Mouse (Mus musculus) gastrocnemius, postnatal 14 days (tissue): ENCODE measurements around the gene BC025920. TPM values are rescaled to one million over a fixed set of nuclear protein-coding genes. Genes with fewer than 3 reads are reported as not detected.

Experiments
- DNase-seq: peaks from one replicate; pipeline ENCODE4 v3.0.0; 2021; ENCODE audit warnings: mixed read lengths
- intact Hi-C: fragments of 180-260 bp; cut with DNase I; formaldehyde crosslinking; loops from one replicate; pipeline ENCODE4 v1.15.1; 2025; ENCODE audit warnings: low total_unique reads
- total RNA-seq, 2 experiments: library from RNA; stranded (reverse); gene quantifications; 2 replicates each; pipeline ENCODE4 v1.2.3; 2021

BC025920 gene
- total RNA-seq, 2 experiments from 2014 or later = 1.7 to 2.2 TPM

- intact Hi-C loops = no loop called here
- no peak for DNase-seq
These were observed 33.9 kb upstream of the BC025920 start for GRCm38 (mm10) chr10:81572133-81572671.

DNA sequence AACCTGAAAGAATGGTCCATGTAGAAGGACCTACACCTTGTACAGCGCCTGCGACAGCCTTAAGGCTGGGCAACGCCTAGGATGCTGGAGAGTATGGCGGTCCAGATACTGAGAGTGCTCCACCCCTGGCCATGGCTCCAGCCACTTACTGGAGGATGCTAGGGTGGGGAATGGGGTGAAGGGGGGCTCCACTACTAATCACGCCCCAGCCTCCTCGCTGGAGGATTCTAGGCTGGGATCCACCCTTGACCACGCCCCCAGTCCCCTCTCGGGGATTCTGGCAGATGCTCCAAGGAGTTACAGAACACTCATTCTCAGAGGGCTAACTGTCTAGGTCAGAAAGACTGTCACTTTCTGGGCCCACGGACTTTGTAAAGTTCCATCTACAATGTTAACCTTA is 33.1 kb upstream of the BC025920 start:
- intact Hi-C loops = no loop called here
- peak; percentile 70 for DNase-seq

DNA sequence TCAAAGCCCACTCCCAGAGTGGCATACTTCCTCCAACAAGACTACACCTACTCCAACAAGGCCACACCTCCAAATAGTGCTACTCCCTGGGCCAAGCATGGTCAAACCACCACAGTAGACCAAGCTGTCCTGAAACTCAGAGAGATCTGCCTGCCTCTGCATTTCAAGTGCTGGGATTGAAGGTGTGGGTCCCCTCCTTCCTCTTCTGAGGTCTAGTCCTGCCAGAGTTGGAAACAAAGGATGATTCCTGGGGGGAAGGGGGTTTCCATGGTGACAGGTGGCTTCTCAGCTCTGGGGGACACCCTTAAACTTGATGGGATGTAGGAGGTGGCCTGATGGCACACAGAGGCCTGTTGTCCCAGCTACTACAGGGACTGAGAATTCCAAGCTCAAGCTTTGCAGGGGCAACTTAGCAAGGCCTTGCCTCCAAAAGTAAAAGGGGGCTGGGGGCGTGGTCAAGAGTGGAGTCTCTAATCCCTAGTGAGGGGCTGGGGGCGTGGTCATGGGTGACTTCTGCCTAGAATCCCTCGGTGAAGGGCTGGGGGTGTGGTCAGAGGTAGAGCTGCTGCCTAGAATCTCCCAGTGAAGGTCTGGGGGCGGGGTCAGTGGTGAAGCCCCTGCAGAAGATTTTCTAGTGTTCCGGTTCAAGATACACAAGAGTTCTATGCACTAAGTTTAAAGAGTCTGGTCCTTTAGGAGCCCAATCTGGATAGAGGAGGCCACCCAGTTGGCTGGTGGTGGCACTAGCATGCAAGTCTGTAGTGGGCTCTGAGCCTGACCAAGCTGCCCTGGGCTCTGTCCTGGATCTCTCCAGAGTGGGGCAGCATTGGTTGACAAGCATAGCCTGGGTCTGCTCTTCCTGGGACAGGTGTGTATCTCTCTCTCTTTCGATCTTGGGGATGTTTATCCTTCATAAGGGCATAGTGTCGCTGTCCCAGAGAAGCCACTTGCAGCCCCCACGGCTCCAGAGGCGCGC is 31.7 kb upstream of the BC025920 start, which contains the start of gene Tle2:
Gene Tle2 (plus strand): TSS at position 481 of the 976 bp plus-strand sequence.
- intact Hi-C loops = no loop called here

DNA sequence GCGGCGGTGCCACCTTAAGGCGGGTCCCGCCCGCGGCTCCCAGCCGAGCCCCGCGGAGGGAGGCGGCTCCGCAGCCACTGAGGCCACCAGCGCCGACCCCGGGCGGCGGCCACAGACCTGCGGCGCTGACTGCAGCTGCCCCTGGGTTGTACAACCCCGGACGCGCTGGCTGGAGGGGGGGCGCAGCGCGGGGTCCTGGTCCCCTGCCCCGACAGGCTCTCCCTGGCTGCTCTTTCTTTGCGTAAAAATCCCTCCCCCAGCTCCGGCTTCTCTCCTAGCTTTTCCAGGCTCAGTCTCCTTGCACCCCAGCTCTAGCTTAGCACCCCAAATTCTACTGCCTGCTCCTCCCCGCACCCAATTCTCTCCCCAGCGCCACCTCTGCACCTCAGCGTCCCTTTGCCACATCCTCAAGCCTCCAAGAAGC is 30.9 kb upstream of the BC025920 start:
- peak; percentile 47 for DNase-seq
- intact Hi-C loops = no loop called here

More for the DNA sequence above, 31.7 kb upstream of the BC025920 start, which contains the start of gene Tle2:
- no peak for DNase-seq

- intact Hi-C loops = no loop called here
- DNase-seq = no peak
These were observed 30.4 kb upstream of the BC025920 start for GRCm38 (mm10) chr10:81575695-81576094.

- no peak for DNase-seq
- intact Hi-C loops = no loop called here
These were observed 26.1 kb upstream of the BC025920 start for GRCm38 (mm10) chr10:81579967-81580366.

DNA sequence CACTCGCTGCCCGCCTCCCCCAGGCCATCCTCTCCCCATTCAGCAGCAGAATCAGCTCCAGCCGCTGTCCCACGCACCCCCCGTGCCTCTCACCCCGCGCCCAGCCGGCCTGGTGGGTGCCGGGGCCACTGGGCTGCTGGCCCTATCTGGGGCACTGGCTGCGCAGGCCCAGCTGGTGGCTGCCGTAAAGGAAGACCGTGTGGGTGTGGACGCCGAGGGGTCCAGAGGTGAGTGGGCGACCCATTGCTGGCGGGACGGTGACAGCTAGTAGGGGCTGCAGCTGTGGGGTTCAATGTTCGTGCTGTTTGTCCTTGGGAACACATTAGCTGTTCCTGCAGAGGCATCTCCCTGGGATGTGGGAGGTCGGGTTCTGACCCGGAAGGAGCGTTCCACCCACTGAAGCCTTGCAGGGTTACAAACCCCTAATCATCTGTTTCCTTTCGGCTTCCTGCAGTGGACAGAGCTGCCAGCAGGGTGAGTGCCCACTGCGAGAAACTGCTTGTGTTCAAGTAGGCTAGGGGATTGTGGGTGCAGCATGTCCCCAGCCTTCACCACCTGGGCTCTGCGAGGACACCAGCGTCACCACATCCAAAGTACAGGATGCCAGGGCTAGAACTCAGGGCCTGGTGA is 25.5 kb upstream of the BC025920 start:
- intact Hi-C loops = no loop called here
- peak; percentile 19 for DNase-seq

DNA sequence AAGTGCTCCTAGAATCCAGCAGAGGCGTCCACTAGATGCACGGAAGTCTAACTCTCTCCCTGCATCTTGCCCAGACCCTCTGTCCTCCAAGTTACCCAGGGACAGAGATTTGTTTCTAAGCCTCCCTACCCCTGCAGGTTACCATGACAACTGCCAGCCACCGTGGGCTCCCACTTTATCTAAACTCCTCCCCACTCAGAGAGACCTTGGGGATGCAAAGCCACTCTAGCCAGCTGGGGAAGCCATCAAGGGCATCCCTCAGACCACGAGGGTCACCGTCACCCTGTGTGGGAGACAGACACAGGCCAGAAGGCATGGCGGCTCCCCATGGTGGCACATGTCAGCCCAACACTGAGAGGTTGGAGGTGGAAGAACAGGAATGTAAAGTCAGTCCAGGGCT is 22.7 kb upstream of the BC025920 start:
- intact Hi-C loops = no loop called here
- DNase-seq = no peak

DNA sequence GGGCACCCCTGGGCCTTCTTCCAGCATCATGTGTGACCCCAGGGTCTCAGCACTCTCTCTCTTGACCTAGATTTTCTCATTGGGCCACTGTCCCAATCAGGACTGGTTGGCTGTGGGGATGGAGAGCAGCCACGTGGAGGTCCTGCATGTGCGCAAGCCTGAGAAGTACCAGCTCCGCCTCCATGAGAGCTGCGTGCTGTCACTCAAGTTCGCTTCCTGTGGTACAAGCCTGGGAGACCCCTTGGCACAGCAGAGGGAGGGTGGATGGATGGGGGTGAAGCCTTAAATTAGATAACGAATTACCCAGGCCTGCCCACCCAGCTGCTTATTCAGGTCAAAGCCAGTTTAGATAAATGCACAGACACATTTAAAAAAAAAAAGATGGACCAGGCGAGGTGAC is 17.3 kb upstream of the BC025920 start:
- intact Hi-C loops = no loop called here
- no peak for DNase-seq

- DNase-seq = no peak
- intact Hi-C loops = no loop called here
These were observed 14.2 kb upstream of the BC025920 start for GRCm38 (mm10) chr10:81591846-81592245.

- intact Hi-C loops = no loop called here
- DNase-seq = no peak
These were observed 13.4 kb upstream of the BC025920 start for GRCm38 (mm10) chr10:81592631-81593030.

GRCm38 (mm10) chr10:81593223-81593622 is 12.8 kb upstream of the BC025920 start:
- intact Hi-C loops = no loop called here
- DNase-seq = no peak

DNA sequence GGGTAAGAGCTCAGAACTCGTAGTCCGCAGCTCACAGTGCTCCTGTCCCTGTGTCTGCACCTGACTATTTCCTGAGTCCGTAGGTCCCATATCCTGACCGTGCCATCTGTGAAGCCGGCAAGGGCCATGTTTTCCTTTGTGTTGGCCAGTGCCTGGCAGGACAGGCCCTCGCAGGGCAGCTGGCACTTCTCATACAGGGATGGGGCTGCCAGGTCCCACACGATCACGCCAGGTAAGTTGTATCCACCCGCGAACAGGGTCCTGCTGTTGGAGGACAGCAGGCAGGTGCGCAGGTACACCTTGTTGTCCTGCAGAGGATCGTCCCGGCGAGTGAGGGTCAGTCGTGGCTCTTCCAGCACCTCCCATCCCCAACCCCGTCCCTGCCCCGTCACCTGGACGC is 12.1 kb upstream of the BC025920 start:
- intact Hi-C loops = no loop called here
- DNase-seq = no peak

- DNase-seq = no peak
- intact Hi-C loops = no loop called here
These were observed 10.5 kb upstream of the BC025920 start for GRCm38 (mm10) chr10:81595599-81595998.

- intact Hi-C loops = no loop called here
- peak; percentile 47 for DNase-seq
These were observed 9.5 kb upstream of the BC025920 start for GRCm38 (mm10) chr10:81596611-81597010.

DNA sequence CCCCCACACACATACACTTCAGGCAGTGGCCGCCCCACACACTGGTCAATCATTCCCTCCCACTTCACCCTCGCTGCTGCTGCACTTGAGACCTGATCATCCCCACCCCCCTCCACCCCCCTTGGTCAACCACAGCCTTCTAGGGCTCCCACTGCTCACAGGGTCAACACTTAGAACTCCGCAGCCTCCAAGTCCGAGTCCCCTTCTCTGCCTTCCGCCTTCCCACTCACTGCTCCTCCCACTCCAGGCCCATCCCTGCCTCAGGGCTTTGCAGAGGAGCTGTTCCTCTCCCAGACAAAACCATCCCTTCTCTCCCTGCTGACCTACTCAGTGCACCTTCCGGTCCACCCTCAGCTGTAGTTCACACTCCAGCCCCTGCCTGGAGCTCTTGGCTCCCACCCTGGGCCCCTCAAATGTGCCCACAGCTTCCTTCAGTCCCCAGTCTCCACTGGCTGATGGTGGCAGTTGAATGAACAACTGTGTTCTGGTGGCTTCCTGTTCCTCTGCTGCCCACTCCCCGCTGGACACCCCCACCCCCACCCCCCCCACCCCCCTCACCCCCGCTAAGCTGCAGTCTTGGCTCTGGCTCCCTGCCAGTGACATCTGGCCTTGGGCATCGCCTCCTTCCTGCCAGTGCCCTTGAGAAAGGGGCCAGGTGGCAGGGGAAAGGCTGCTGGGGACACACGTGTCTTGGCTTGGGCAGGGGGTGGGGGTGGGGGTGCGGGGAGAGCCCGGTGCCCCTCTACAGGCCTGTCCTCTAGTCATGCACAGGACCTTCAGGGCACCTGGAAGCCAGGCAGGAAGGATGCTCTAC is 8.7 kb upstream of the BC025920 start:
- intact Hi-C loops = no loop called here
- DNase-seq = peak; percentile 54

GRCm38 (mm10) chr10:81598342-81598741 is 7.7 kb upstream of the BC025920 start:
- intact Hi-C loops = no loop called here

DNA sequence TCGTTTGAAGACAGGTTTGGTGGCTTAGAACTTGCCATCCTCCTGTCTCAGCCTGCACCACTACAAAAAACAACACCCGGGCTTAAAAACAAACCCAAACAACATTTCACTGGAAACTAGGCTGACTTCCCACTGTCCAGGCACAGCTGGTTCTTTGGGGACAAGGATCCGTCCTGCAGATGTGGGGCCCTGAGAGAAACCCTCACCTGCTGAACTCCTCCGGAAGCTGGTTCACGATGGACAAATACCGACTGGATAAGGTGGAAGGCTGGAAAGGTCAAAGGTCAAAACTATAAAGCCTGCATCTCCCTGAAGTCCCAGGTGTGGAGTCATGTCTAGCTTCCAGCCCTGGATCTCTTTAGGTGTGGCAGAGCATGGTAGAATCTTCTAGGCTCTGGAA is 7.2 kb upstream of the BC025920 start:
- DNase-seq = no peak
- intact Hi-C loops = no loop called here

More at GRCm38 (mm10) chr10:81598342-81598741, 7.7 kb upstream of the BC025920 start:
- DNase-seq = no peak

DNA sequence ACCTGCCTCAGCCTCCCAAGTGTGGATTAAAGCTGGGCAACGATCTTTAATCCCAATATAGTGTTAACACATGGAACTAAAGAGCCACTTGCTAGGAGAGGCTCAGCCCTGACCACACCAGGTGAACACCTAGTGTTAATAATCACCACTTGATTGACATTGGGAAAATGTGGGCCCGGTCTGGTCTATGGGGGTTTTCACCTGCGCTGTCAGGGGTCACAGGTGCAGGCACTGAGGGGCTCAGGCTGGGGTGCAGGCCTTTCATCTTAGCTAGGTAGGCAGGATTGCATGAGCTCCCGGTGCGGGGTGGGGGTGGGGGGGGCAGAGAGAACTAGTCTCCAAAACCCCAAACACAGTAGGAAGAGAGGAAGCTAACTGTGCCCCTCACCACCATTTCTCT is 6.4 kb upstream of the BC025920 start:
- intact Hi-C loops = loop anchor here (5.0 kb wide), 1 partner anchor 32 kb away; no protein-coding TSS in a partner anchor
- DNase-seq = no peak
